In genomic region chr11:71439871-71440270, GRCm38 (mm10) we compare ENCODE assay signal across 9 mouse cellular contexts.
A peak's percentile ranks its signal among the peaks of the same experiment; 100 is the strongest.
DNase-seq lines count a peak whose midpoint lies in the region; ATAC-seq lines count a peak whose summit lies in the region.
"Had no signal": no experiment of that assay in that cellular context is flagged by ENCODE, and none has a peak within 500 bp of the region (broad histone marks: within the 10 kb centered on the region; RNA-seq: fewer than 3 reads in every experiment).

No protein-coding gene starts in this region.

- ATAC-seq in hindbrain, embryonic 16.5 days = peak; percentile 89
- ATAC-seq in megakaryocyte, adult 5-6 weeks (ENCODE audit: poor library complexity, severe bottlenecking) = no peak

- DNase-seq in cerebellum, adult 9-11 months = peak; percentile 27
- DNase-seq in cerebellum, adult 11 months = no peak
- peak; percentile 36 for DNase-seq in embryo, embryonic 9.5 days (ENCODE audit: extremely low spot score)
- DNase-seq in midbrain, embryonic 10.5 days (ENCODE audit: low spot score) = peak; percentile 44
- DNase-seq in spleen, postnatal 10 days (ENCODE audit: low spot score in 2 of 2) = no peak
- no peak for DNase-seq in spleen, postnatal 14 days (ENCODE audit: low spot score in 2 of 2)

- 0 out of 2 replicates have a peak overlapping the region, but pooled peaks have one; percentile 40 for H3K9ac ChIP-seq in hindbrain, embryonic 16.5 days (ENCODE audit: low read depth, low read length)

- 1% methylated on average over 17 of the region's 17 CpGs for WGBS in hindbrain, embryonic 16.5 days
- WGBS in midbrain, embryonic 10.5 days = 6% methylated on average over 17 of the region's 17 CpGs

- H3K4me2 ChIP-seq in hindbrain, embryonic 16.5 days (ENCODE audit: low read length) = peak overlapping the region; percentile 47

- no peaks in the 10 kb centered on the region for H3K36me3 ChIP-seq in hindbrain, embryonic 16.5 days (ENCODE audit: control insufficient read depth, insufficient read depth, low read length)
- H3K36me3 ChIP-seq in midbrain, embryonic 10.5 days = no peaks in the 10 kb centered on the region

- peak overlapping the region; percentile 64; the same call in 1 of the 2 replicates for H3K27ac ChIP-seq in hindbrain, embryonic 16.5 days (ENCODE audit: low read depth, low read length)
- H3K27ac ChIP-seq in midbrain, embryonic 10.5 days (replicated peaks) = peak overlapping the region; percentile 75
- H3K27ac ChIP-seq: macrophage had no signal

- no peaks in the 10 kb centered on the region for H3K27me3 ChIP-seq in hindbrain, embryonic 16.5 days (replicated peaks; ENCODE audit: control insufficient read depth, insufficient read depth, low read length)
- peaks cover 6% of the 10 kb centered on the region; the same call in 1 of the 2 replicates for H3K27me3 ChIP-seq in midbrain, embryonic 10.5 days (ENCODE audit: low read depth, poor library complexity, severe bottlenecking)

- no peaks in the 10 kb centered on the region for H3K9me3 ChIP-seq in hindbrain, embryonic 16.5 days (ENCODE audit: control insufficient read depth, low read length)
- H3K9me3 ChIP-seq in midbrain, embryonic 10.5 days (replicated peaks) = no peaks in the 10 kb centered on the region

- H3K4me1 ChIP-seq in hindbrain, embryonic 16.5 days (ENCODE audit: control insufficient read depth, insufficient read depth, low read depth, low read length) = peaks cover 22% of the 10 kb centered on the region
- H3K4me1 ChIP-seq in midbrain, embryonic 10.5 days = peaks cover 26% of the 10 kb centered on the region

- H3K4me3 ChIP-seq in hindbrain, embryonic 16.5 days (ENCODE audit: low read length) = peak overlapping the region; percentile 17; the same call in 1 of the 2 replicates
- peak overlapping the region; percentile 44 for H3K4me3 ChIP-seq in midbrain, embryonic 10.5 days

Comparison
In these comparisons a context has a peak if more than half of its experiments do, and no peak if none do; other contexts are left out.
1. DNase-seq: peak in cerebellum, adult 9-11 months (single experiment), embryo, embryonic 9.5 days (single experiment) and midbrain, embryonic 10.5 days (single experiment); none in cerebellum, adult 11 months (single experiment), spleen, postnatal 10 days (0 of 2) and spleen, postnatal 14 days (0 of 2).